Mouse (Mus musculus) heart, embryonic 15.5 days (tissue): ENCODE data around the gene Satb1. TPM values are rescaled to one million over a fixed set of nuclear protein-coding genes. Genes with fewer than 3 reads are reported as not detected.

Experiments
- ATAC-seq: fragments of 200-750 bp; cut with Nextera tagmentation; replicated peaks from 2 replicates; pipeline ENCODE4 v1.8.0; 2017; ENCODE audit warnings: low read depth, moderate TSS enrichment; ENCODE audit not compliant: insufficient number of reproducible peaks, insufficient read depth, low FRiP score
- H3K27ac ChIP-seq: fragments of 300-500 bp; sonication (generic); 2 replicates; pipeline ENCODE4 v1.5.1; 2015; ENCODE audit warnings: mild to moderate bottlenecking, inconsistent platforms
- H3K27me3 ChIP-seq: fragments of 300-500 bp; sonication (generic); 2 replicates; pipeline ENCODE4 v1.6.1; 2015; ENCODE audit warnings: inconsistent platforms
- H3K36me3 ChIP-seq: fragments of 300-500 bp; sonication (generic); 2 replicates; pipeline ENCODE4 v1.6.1; 2015; ENCODE audit warnings: mild to moderate bottlenecking, inconsistent platforms
- H3K4me1 ChIP-seq: fragments of 300-500 bp; sonication (generic); replicated peaks from 2 replicates; pipeline ENCODE4 v1.6.1; 2015; ENCODE audit warnings: inconsistent platforms
- H3K4me2 ChIP-seq: fragments of 300-500 bp; sonication (generic); 2 replicates; pipeline ENCODE4 v1.6.1; 2015; ENCODE audit warnings: inconsistent platforms, mild to moderate bottlenecking, moderate library complexity
- H3K4me3 ChIP-seq: fragments of 300-500 bp; sonication (generic); 2 replicates; pipeline ENCODE4 v1.5.1; 2015; ENCODE audit warnings: mild to moderate bottlenecking, inconsistent platforms
- H3K9ac ChIP-seq: fragments of 300-500 bp; sonication (generic); 2 replicates; pipeline ENCODE4 v1.6.1; 2015; ENCODE audit warnings: mild to moderate bottlenecking, inconsistent platforms
- H3K9me3 ChIP-seq: fragments of 300-500 bp; sonication (generic); replicated peaks from 2 replicates; pipeline ENCODE4 v1.6.1; 2016; ENCODE audit warnings: inconsistent platforms
- WGBS: fragments of 180-500 bp; shearing (Covaris S2); methylation state at CpG from one replicate; pipeline ENCODE4 v1.1.7; 2015; ENCODE audit warnings: mixed read lengths; 5-methylcytosine and 5-hydroxymethylcytosine counted together
- polyA plus RNA-seq: library from polyadenylated mRNA; unstranded; fragments of >200 nt; fragmentation: Nextera tagmentation; extraction: Ambion mirVana; gene quantifications from 2 replicates; pipeline ENCODE4 v1.2.1, GENCODE M21; 2015

Gene Satb1
- polyA plus RNA-seq = 8.0 and 12.9 TPM in 2 replicates

DNA sequence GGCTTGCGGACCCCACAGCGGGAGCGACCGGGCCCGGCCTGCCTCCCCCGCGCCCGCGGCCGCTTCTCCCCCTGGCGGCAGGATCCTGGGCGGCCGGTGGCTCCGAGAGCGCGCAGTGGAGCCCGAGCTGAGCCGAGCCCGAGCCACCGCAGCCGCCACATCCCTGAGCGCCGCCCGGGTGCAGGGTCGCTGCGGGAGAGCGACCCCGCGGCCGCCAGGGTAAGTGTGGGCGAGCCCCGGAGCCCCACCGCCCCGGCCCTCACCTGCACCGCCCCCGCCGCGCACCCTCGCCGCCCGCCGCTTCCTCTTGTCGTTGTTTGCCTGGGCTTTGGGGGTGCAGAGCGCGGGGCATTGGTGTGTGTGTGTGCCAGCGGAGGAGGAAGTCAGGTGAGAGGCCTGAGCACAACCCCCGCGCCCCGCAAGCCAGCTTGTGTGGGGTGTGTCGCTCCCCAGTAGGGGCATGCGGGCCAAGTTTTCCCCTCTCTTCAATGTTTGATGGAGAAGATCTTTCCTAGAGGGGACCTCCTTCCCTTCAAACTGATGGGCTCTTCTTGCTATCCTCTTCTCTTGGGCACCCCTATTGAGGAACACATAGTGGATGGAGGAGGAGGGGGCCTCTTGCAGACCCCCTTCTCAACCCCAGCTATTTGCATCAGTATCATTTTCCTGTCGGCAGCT lies at the start of gene Satb1:
Satb1 (minus strand) TSS at position 391 of the 678 bp plus-strand sequence.
- H3K4me1 ChIP-seq = peaks cover 20% of the 10 kb centered on the region
- H3K27me3 ChIP-seq = peaks cover 61% of the 10 kb centered on the region
- peak within 1 kb of the TSS; percentile 63 for H3K9ac ChIP-seq
- peak within 1 kb of the TSS; percentile 99 for H3K4me2 ChIP-seq
- no peak within 1 kb of the TSS for H3K27ac ChIP-seq
- WGBS = 1% methylated on average over 49 of the region's 52 CpGs
- peak within 1 kb of the TSS; percentile 71 for H3K4me3 ChIP-seq
- H3K36me3 ChIP-seq = no peaks in the 10 kb centered on the region
- H3K9me3 ChIP-seq = no peaks in the 10 kb centered on the region
- peak; percentile 80 for ATAC-seq

GRCm38 (mm10) chr17:51882566-51882965 lies 49.5 kb upstream of the Satb1 start:
- Histone ChIP-seq H3K27ac (no peak overlapping the region), H3K4me2 (no peak overlapping the region), H3K9me3 (no peaks in the 10 kb centered on the region), H3K9ac (no peak overlapping the region), H3K27me3 (no peaks in the 10 kb centered on the region), H3K4me1 (no peaks in the 10 kb centered on the region), H3K36me3 (no peaks in the 10 kb centered on the region), H3K4me3 (no peak overlapping the region)
- 97% methylated on average over 12 of the region's 12 CpGs for WGBS
- no peak for ATAC-seq

DNA sequence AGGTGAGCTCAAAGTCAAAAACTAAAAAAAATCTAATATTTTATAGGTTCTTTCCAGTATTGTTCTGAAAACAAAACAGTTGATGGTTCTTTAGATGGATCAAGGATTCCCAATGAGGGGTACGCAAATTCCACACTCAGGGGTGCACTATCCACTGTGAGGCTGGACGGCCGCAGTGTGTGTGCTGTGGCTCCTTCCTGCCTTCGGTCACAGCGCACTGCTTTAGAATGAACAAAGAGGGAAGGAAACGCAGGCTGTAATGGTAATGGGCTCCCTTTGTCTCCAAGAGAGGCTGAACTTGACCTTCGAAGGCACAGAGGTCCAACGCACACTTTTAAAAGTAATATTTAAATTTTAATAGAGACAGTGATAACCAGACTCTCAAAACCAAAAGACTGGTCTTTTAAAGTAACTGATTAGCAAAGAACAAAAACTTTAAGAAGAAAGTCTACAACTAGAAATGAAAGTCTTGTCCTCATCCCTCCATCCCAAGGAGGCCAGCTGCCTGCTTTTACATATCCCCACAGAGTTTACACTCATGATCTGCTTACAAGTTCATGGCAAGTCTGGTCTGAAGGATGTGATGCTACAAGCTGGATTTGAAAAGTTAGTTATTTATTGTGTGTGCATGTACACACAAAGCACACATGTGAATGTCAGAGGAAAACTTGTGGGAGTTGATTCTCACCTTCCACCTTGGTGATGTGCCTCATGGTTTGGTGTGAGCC lies 48.0 kb upstream of the Satb1 start:
- Histone ChIP-seq H3K4me3 (no peak overlapping the region), H3K4me2 (no peak overlapping the region), H3K4me1 (no peaks in the 10 kb centered on the region), H3K9me3 (no peaks in the 10 kb centered on the region), H3K27ac (no peak overlapping the region), H3K9ac (no peak overlapping the region), H3K27me3 (no peaks in the 10 kb centered on the region), H3K36me3 (no peaks in the 10 kb centered on the region)
- WGBS = 82% methylated on average over 8 of the region's 8 CpGs
- no peak for ATAC-seq

- no peaks in the 10 kb centered on the region for H3K27me3 ChIP-seq
- H3K27ac ChIP-seq = no peak overlapping the region
- no peak overlapping the region for H3K4me2 ChIP-seq
- WGBS = 54% methylated on average over 9 of the region's 9 CpGs
- no peak overlapping the region for H3K9ac ChIP-seq
- H3K9me3 ChIP-seq = no peaks in the 10 kb centered on the region
- no peaks in the 10 kb centered on the region for H3K4me1 ChIP-seq
- no peak overlapping the region for H3K4me3 ChIP-seq
- no peaks in the 10 kb centered on the region for H3K36me3 ChIP-seq
- no peak for ATAC-seq
Measured at GRCm38 (mm10) chr17:51880221-51880620, 47.1 kb upstream of the Satb1 start.

- H3K9me3 ChIP-seq = no peaks in the 10 kb centered on the region
- H3K9ac ChIP-seq = no peak overlapping the region
- H3K36me3 ChIP-seq = no peaks in the 10 kb centered on the region
- H3K4me3 ChIP-seq = no peak overlapping the region
- no peak overlapping the region for H3K27ac ChIP-seq
- 74% methylated on average over 5 of the region's 5 CpGs for WGBS
- H3K27me3 ChIP-seq = no peaks in the 10 kb centered on the region
- H3K4me1 ChIP-seq = no peaks in the 10 kb centered on the region
- ATAC-seq = no peak
- no peak overlapping the region for H3K4me2 ChIP-seq
Measured at GRCm38 (mm10) chr17:51879736-51880135, 46.6 kb upstream of the Satb1 start.

DNA sequence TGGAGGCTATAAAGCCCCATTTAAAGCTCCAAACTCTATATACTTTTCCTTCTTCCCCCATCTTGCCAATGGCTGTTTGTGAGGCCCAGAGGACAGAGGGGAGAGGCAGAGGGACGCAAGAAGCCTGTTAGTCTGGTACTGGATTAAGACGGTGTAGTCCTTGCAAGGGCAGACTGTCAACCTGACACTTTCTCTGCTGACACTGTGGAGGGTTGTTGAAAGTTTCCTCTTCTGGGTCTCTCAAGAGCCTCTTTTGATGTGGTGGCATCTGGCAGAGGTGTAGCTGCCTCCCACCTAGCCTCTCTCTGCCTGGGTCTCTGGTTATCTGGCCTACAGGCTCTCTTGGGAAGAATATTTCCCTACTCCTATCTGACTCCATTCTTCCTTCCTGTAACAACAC lies 46.1 kb upstream of the Satb1 start:
- Histone ChIP-seq H3K27me3 (no peaks in the 10 kb centered on the region), H3K9ac (no peak overlapping the region), H3K27ac (no peak overlapping the region; the same call in 1 of the 2 replicates), H3K9me3 (no peaks in the 10 kb centered on the region), H3K4me2 (no peak overlapping the region), H3K4me1 (no peaks in the 10 kb centered on the region), H3K4me3 (no peak overlapping the region), H3K36me3 (no peaks in the 10 kb centered on the region)
- ATAC-seq = no peak
- 43% methylated on average over 2 of the region's 2 CpGs for WGBS

GRCm38 (mm10) chr17:51876471-51876870 lies 43.4 kb upstream of the Satb1 start:
- Histone ChIP-seq H3K9ac (no peak overlapping the region), H3K9me3 (no peaks in the 10 kb centered on the region), H3K4me2 (no peak overlapping the region), H3K36me3 (no peaks in the 10 kb centered on the region), H3K4me1 (no peaks in the 10 kb centered on the region), H3K27ac (no peak overlapping the region), H3K27me3 (no peaks in the 10 kb centered on the region), H3K4me3 (no peak overlapping the region)
- WGBS = 84% methylated on average over 5 of the region's 5 CpGs
- no peak for ATAC-seq

- H3K4me3 ChIP-seq = no peak overlapping the region
- 84% methylated on average over 4 of the region's 4 CpGs for WGBS
- no peaks in the 10 kb centered on the region for H3K4me1 ChIP-seq
- H3K9ac ChIP-seq = no peak overlapping the region
- H3K36me3 ChIP-seq = no peaks in the 10 kb centered on the region
- no peaks in the 10 kb centered on the region for H3K27me3 ChIP-seq
- no peak for ATAC-seq
- no peak overlapping the region for H3K4me2 ChIP-seq
- H3K27ac ChIP-seq = no peak overlapping the region
- H3K9me3 ChIP-seq = no peaks in the 10 kb centered on the region
Measured at GRCm38 (mm10) chr17:51857616-51858015, 24.5 kb upstream of the Satb1 start.

- ATAC-seq = no peak
- 66% methylated on average over 3 of the region's 3 CpGs for WGBS
Measured at GRCm38 (mm10) chr17:51856332-51856731, 23.2 kb upstream of the Satb1 start.

DNA sequence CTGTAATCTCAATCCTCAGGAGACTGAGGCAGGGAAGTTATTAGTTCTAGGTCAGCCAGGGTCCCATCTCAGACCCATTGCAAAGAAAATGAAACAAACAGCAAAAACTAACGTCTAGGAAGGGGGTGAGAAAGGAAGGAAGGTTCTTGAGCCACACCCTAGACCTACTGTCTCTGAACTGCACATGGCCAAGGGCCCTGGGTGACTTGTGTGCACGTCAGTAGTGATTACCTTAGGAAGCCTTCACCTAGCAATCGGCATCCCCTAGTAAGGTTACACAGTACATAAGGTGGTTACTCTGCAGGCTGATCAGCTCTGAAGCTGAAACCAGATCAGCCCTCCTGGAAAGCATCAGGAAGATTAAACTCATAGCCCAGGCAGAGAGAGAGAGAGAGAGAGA lies 22.2 kb upstream of the Satb1 start:
- ATAC-seq = no peak
- H3K27ac ChIP-seq = no peak overlapping the region
- H3K4me2 ChIP-seq = no peak overlapping the region
- no peaks in the 10 kb centered on the region for H3K9me3 ChIP-seq
- WGBS = 77% methylated on average over 3 of the region's 3 CpGs
- H3K4me1 ChIP-seq = no peaks in the 10 kb centered on the region
- no peaks in the 10 kb centered on the region for H3K36me3 ChIP-seq
- no peak overlapping the region for H3K4me3 ChIP-seq
- H3K9ac ChIP-seq = no peak overlapping the region
- H3K27me3 ChIP-seq = no peaks in the 10 kb centered on the region

More at GRCm38 (mm10) chr17:51856332-51856731, 23.2 kb upstream of the Satb1 start:
- Histone ChIP-seq H3K27ac (no peak overlapping the region), H3K4me1 (no peaks in the 10 kb centered on the region), H3K4me3 (no peak overlapping the region), H3K9ac (no peak overlapping the region), H3K4me2 (no peak overlapping the region), H3K36me3 (no peaks in the 10 kb centered on the region), H3K9me3 (no peaks in the 10 kb centered on the region), H3K27me3 (no peaks in the 10 kb centered on the region)

DNA sequence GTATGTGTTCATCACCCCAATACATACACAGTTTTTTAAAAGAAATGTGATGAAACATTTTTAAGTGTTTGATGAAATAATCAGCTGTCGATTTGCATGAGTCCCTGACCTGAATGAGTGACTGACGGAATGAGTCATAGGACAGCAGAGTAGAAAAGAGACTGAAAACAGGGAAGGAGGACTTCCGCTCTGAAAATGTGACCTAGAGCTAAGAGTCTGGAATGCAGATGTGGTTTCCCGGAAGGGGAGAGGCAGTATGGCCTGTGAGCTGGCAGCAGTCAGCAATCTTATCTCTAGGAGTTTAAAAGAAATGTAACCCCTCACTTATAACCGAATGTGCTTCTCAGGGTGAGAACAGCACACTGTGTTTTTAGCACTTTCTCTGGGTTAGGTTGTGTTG lies 20.9 kb upstream of the Satb1 start:
- no peaks in the 10 kb centered on the region for H3K9me3 ChIP-seq
- H3K4me2 ChIP-seq = no peak overlapping the region
- H3K27me3 ChIP-seq = no peaks in the 10 kb centered on the region
- no peak overlapping the region for H3K4me3 ChIP-seq
- H3K9ac ChIP-seq = no peak overlapping the region
- no peaks in the 10 kb centered on the region for H3K36me3 ChIP-seq
- ATAC-seq = no peak
- no peak overlapping the region for H3K27ac ChIP-seq
- WGBS = 36% methylated on average over 5 of the region's 5 CpGs
- H3K4me1 ChIP-seq = no peaks in the 10 kb centered on the region

DNA sequence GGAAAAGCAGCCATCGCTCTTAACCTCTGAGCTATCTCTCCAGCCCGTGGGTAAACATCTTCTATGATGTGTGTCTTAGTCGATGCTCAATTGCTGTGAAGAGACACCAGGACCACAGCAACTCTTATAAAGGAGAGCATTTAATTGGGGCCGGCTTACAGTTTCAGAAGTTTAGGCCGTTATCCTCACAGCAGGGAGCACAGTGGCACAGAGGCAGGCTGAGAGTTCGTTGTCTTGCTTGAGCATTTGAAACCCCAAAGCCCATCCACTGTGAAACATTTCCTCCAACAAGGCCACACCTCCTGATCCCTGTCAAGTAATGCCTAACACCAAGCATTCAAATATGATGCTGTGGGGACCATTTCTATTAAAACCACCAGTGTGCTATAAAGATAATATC lies 7.5 kb upstream of the Satb1 start:
- Histone ChIP-seq H3K27me3 (peaks cover 5% of the 10 kb centered on the region), H3K36me3 (no peaks in the 10 kb centered on the region), H3K9me3 (no peaks in the 10 kb centered on the region), H3K4me1 (no peaks in the 10 kb centered on the region), H3K4me3 (no peak overlapping the region), H3K4me2 (no peak overlapping the region), H3K9ac (no peak overlapping the region), H3K27ac (no peak overlapping the region)
- WGBS = 72% methylated on average over 6 of the region's 6 CpGs
- ATAC-seq = no peak
